26 mouse cellular contexts compared by ENCODE assay signal in the genomic region with DNA sequence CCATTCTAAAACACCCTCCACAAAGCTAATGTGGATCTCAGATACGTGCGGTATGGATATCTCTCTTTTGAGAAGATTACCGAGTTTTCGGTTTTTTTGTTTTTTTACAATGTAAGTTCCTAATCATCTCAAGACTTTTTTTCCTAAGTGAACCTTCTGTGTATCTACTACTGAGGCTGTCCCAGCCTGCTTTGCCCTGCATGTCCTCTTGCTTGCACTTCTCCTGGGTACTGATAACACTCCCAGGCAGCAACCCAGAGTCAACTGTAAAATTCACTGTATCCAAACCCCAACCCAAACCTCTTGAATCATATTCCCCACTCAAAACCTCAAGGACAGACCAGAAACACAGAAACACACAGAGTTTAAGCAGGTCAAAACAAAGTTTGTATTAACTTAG. TPM values are rescaled to one million over a fixed set of nuclear protein-coding genes. Genes with fewer than 3 reads are reported as not detected.
A peak's percentile ranks its signal among the peaks of the same experiment; 100 is the strongest.
DNase-seq lines count a peak whose midpoint lies in the region; ATAC-seq lines count a peak whose summit lies in the region.
"Had no signal": no experiment of that assay in that cellular context is flagged by ENCODE, and none has a peak within 500 bp of the region (broad histone marks: within the 10 kb centered on the region; RNA-seq: fewer than 3 reads in every experiment).

No protein-coding gene starts in this region.

- no peak for DNase-seq in forebrain, embryonic 11.5 days (ENCODE audit: low spot score)
- no peak for DNase-seq in heart, postnatal 36 days
- DNase-seq in neural tube, embryonic 10.5 days (ENCODE audit: extremely low spot score, low spot score) = no peak
- no peak for DNase-seq in Muller cell, postnatal 12 days (ENCODE audit: inconsistent ontology term)
- DNase-seq: adrenal gland, postnatal 14 days; cerebellum, adult 8-10 months; cerebellum, postnatal 36 days; embryo, embryonic 11 days; gastrocnemius, postnatal 25 days; heart, adult 18-20 months; heart, postnatal 10 days; kidney, adult 2 months; lung, postnatal 4 days; midbrain, embryonic 14.5 days; thymus, adult 18-20 months; thymus, postnatal 4 days had no signal

- no peak overlapping the region for H3K9ac ChIP-seq in forebrain, embryonic 12.5 days
- H3K9ac ChIP-seq in forebrain, embryonic 11.5 days (ENCODE audit: low read length) = no peak overlapping the region
- no peak overlapping the region for H3K9ac ChIP-seq in heart, embryonic 15.5 days
- H3K9ac ChIP-seq in neural tube, embryonic 15.5 days (replicated peaks) = no peak overlapping the region
- H3K9ac ChIP-seq in liver, embryonic 15.5 days = no peak overlapping the region
- H3K9ac ChIP-seq: embryonic facial prominence, embryonic 15.5 days; hindbrain, embryonic 15.5 days; lung, embryonic 15.5 days; neural tube, embryonic 12.5 days had no signal

- H3K4me2 ChIP-seq in forebrain, embryonic 12.5 days = peak overlapping the region; percentile 85
- no peak overlapping the region for H3K4me2 ChIP-seq in forebrain, embryonic 11.5 days (ENCODE audit: low read depth, low read length, severe bottlenecking)
- peak overlapping the region; percentile 87 for H3K4me2 ChIP-seq in heart, embryonic 15.5 days
- peak overlapping the region; percentile 98; the same call in 1 of the 2 replicates for H3K4me2 ChIP-seq in neural tube, embryonic 15.5 days
- peak overlapping the region; percentile 20 for H3K4me2 ChIP-seq in liver, embryonic 15.5 days

- intact Hi-C loops in heart, postnatal 36 days (cut with DNase I) = loop anchor here (5.0 kb wide), 2 partner anchors 100 to 160 kb away; no protein-coding TSS in a partner anchor

- no peak for ATAC-seq in forebrain, embryonic 12.5 days (ENCODE audit: low FRiP score)
- no peak for ATAC-seq in forebrain, embryonic 11.5 days (replicated peaks; ENCODE audit: low FRiP score)
- ATAC-seq in heart, embryonic 15.5 days (replicated peaks; ENCODE audit: insufficient number of reproducible peaks, insufficient read depth, low FRiP score, low read depth) = no peak
- ATAC-seq in neural tube, embryonic 15.5 days (ENCODE audit: low FRiP score) = no peak
- ATAC-seq in liver, embryonic 15.5 days (ENCODE audit: insufficient read depth) = no peak

- no peaks in the 10 kb centered on the region for H3K36me3 ChIP-seq in forebrain, embryonic 12.5 days (replicated peaks)
- no peaks in the 10 kb centered on the region for H3K36me3 ChIP-seq in forebrain, embryonic 11.5 days (ENCODE audit: control insufficient read depth, insufficient read depth, low read length)
- H3K36me3 ChIP-seq in heart, embryonic 15.5 days = no peaks in the 10 kb centered on the region
- H3K36me3 ChIP-seq in neural tube, embryonic 15.5 days = no peaks in the 10 kb centered on the region
- H3K36me3 ChIP-seq in liver, embryonic 15.5 days (replicated peaks) = no peaks in the 10 kb centered on the region
- H3K36me3 ChIP-seq: embryonic facial prominence, embryonic 15.5 days; hindbrain, embryonic 15.5 days; lung, embryonic 15.5 days; neural tube, embryonic 12.5 days had no signal

- no peaks in the 10 kb centered on the region for H3K9me3 ChIP-seq in forebrain, embryonic 12.5 days
- H3K9me3 ChIP-seq in forebrain, embryonic 11.5 days (ENCODE audit: control insufficient read depth, low read length) = no peaks in the 10 kb centered on the region
- H3K9me3 ChIP-seq in heart, embryonic 15.5 days (replicated peaks) = no peaks in the 10 kb centered on the region
- H3K9me3 ChIP-seq in neural tube, embryonic 15.5 days (replicated peaks) = no peaks in the 10 kb centered on the region
- no peaks in the 10 kb centered on the region for H3K9me3 ChIP-seq in liver, embryonic 15.5 days (replicated peaks)
- H3K9me3 ChIP-seq: embryonic facial prominence, embryonic 15.5 days; hindbrain, embryonic 15.5 days; lung, embryonic 15.5 days; neural tube, embryonic 12.5 days had no signal

- no peak overlapping the region for H3K4me3 ChIP-seq in forebrain, embryonic 12.5 days (replicated peaks)
- no peak overlapping the region for H3K4me3 ChIP-seq in forebrain, embryonic 11.5 days (ENCODE audit: low read depth, low read length)
- H3K4me3 ChIP-seq in heart, embryonic 15.5 days = no peak overlapping the region
- no peak overlapping the region for H3K4me3 ChIP-seq in neural tube, embryonic 15.5 days (replicated peaks)
- H3K4me3 ChIP-seq in liver, embryonic 15.5 days (replicated peaks) = no peak overlapping the region
- H3K4me3 ChIP-seq: neural tube, embryonic 12.5 days had no signal

- peaks cover 20% of the 10 kb centered on the region for H3K4me1 ChIP-seq in forebrain, embryonic 12.5 days
- no peaks in the 10 kb centered on the region for H3K4me1 ChIP-seq in forebrain, embryonic 11.5 days (replicated peaks; ENCODE audit: control insufficient read depth, insufficient read depth, low read length)
- peaks cover 21% of the 10 kb centered on the region for H3K4me1 ChIP-seq in heart, embryonic 15.5 days (replicated peaks)
- peaks cover 9% of the 10 kb centered on the region for H3K4me1 ChIP-seq in neural tube, embryonic 15.5 days
- H3K4me1 ChIP-seq in liver, embryonic 15.5 days (replicated peaks) = peaks cover 10% of the 10 kb centered on the region; the same call in 1 of the 2 replicates

- H3K27ac ChIP-seq in forebrain, embryonic 12.5 days = no peak overlapping the region
- no peak overlapping the region for H3K27ac ChIP-seq in forebrain, embryonic 11.5 days (ENCODE audit: low read depth, low read length)
- H3K27ac ChIP-seq in heart, embryonic 15.5 days = no peak overlapping the region
- no peak overlapping the region for H3K27ac ChIP-seq in neural tube, embryonic 15.5 days (replicated peaks)
- H3K27ac ChIP-seq in liver, embryonic 15.5 days (replicated peaks) = no peak overlapping the region
- H3K27ac ChIP-seq: embryonic facial prominence, embryonic 15.5 days; hindbrain, embryonic 15.5 days; kidney, postnatal 0 days; lung, embryonic 15.5 days; neural tube, embryonic 12.5 days had no signal

- peaks cover 6% of the 10 kb centered on the region; the same call in 1 of the 2 replicates for H3K27me3 ChIP-seq in forebrain, embryonic 12.5 days
- H3K27me3 ChIP-seq in forebrain, embryonic 11.5 days (ENCODE audit: control insufficient read depth, insufficient read depth, low read length) = no peaks in the 10 kb centered on the region
- no peaks in the 10 kb centered on the region; the same call in 1 of the 2 replicates for H3K27me3 ChIP-seq in heart, embryonic 15.5 days
- H3K27me3 ChIP-seq in neural tube, embryonic 15.5 days (replicated peaks) = peaks cover 10% of the 10 kb centered on the region
- H3K27me3 ChIP-seq in liver, embryonic 15.5 days = peaks cover 37% of the 10 kb centered on the region
- H3K27me3 ChIP-seq: embryonic facial prominence, embryonic 15.5 days; lung, embryonic 15.5 days had no signal

- 94% methylated on average over 4 of the region's 4 CpGs for WGBS in forebrain, embryonic 12.5 days
- WGBS in forebrain, embryonic 11.5 days = 92% methylated on average over 4 of the region's 4 CpGs
- 68% methylated on average over 4 of the region's 4 CpGs for WGBS in heart, embryonic 15.5 days
- WGBS in neural tube, embryonic 15.5 days = 92% methylated on average over 4 of the region's 4 CpGs
- 47% methylated on average over 4 of the region's 4 CpGs for WGBS in liver, embryonic 15.5 days (ENCODE audit: insufficient replicate concordance)

RNA-seq across cellular contexts. Expression of a gene that starts 2.0 kb away (rescaled TPM):
- 8.2 and 8.7 TPM in 2 replicates for polyA plus RNA-seq in forebrain, embryonic 12.5 days (2016; fragmentation: Nextera tagmentation; extraction: Ambion mirVana)
- 8.1 and 8.5 TPM in 2 replicates for polyA plus RNA-seq in forebrain, embryonic 11.5 days (2014; fragmentation: Nextera tagmentation; extraction: Ambion mirVana)
- 5.2 and 5.8 TPM in 2 replicates for polyA plus RNA-seq in heart, embryonic 15.5 days (2015; fragmentation: Nextera tagmentation; extraction: Ambion mirVana)
- total RNA-seq in heart, postnatal 36 days (2021) = 1 to 10 TPM; 6.3 to 8.5 TPM
- 2.9 TPM in 2 replicates for polyA plus RNA-seq in neural tube, embryonic 15.5 days (2015; fragmentation: Nextera tagmentation; extraction: Ambion mirVana)
- 0.48 and 0.61 TPM in 2 replicates for polyA plus RNA-seq in liver, embryonic 15.5 days (2015; fragmentation: Nextera tagmentation; extraction: Ambion mirVana)
- total RNA-seq: megakaryocyte-erythroid progenitor cell, adult 5-6 weeks had no signal
